Mouse (Mus musculus) heart, adult 8-10 months (tissue): ENCODE data around the gene Pde4c. TPM values are rescaled to one million over a fixed set of nuclear protein-coding genes. Genes with fewer than 3 reads are reported as not detected.
A peak's percentile ranks its signal among the peaks of the same experiment; 100 is the strongest.

Experiments
- DNase-seq: peaks from one replicate; pipeline ENCODE4 v3.0.0; 2022; ENCODE audit warnings: low spot score
- total RNA-seq, 4 experiments: library from RNA; stranded (reverse); gene quantifications; 2 replicates each; pipeline ENCODE4 v1.2.4; 2022

Gene Pde4c
- total RNA-seq, 4 experiments from 2014 or later: 1.8 to 3.7 (median 2.4) TPM

GRCm38 (mm10) chr8:70750128-70750680, 26.7 kb downstream of the Pde4c start:
- DNase-seq: no peak

GRCm38 (mm10) chr8:70752000-70752764, 28.7 kb downstream of the Pde4c start:
- peak; percentile 94 for DNase-seq

- peak; percentile 95 for DNase-seq
Observed at GRCm38 (mm10) chr8:70753151-70753550, 29.6 kb downstream of the Pde4c start.

GRCm38 (mm10) chr8:70754043-70754870, 30.7 kb downstream of the Pde4c start, which contains the start of gene Rab3a:
TSS of gene Rab3a (plus strand) at chr8:70754679.
- peak; percentile 98 for DNase-seq

GRCm38 (mm10) chr8:70754871-70755660, 31.5 kb downstream of the Pde4c start:
- no peak for DNase-seq

GRCm38 (mm10) chr8:70755661-70756475, 32.3 kb downstream of the Pde4c start:
- DNase-seq: no peak

- DNase-seq: no peak
Observed at GRCm38 (mm10) chr8:70756476-70757040, 33.0 kb downstream of the Pde4c start.

GRCm38 (mm10) chr8:70757523-70758307, 34.2 kb downstream of the Pde4c start:
- no peak for DNase-seq

DNA sequence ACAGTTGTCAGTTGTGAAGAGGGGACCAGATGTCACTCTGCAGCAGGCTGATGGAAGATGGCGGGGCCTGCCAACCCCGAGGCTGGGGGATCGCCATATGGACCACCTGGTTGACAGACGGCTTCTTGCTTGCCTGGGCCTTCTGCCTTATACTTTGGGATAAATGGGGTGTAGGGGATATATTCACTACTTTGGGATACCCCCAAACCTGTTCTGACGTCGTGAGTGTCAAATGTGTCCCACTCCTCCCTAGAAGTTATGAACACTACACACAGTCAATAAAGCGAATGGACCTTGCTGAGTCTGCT, 34.7 kb downstream of the Pde4c start:
- no peak for DNase-seq

DNA sequence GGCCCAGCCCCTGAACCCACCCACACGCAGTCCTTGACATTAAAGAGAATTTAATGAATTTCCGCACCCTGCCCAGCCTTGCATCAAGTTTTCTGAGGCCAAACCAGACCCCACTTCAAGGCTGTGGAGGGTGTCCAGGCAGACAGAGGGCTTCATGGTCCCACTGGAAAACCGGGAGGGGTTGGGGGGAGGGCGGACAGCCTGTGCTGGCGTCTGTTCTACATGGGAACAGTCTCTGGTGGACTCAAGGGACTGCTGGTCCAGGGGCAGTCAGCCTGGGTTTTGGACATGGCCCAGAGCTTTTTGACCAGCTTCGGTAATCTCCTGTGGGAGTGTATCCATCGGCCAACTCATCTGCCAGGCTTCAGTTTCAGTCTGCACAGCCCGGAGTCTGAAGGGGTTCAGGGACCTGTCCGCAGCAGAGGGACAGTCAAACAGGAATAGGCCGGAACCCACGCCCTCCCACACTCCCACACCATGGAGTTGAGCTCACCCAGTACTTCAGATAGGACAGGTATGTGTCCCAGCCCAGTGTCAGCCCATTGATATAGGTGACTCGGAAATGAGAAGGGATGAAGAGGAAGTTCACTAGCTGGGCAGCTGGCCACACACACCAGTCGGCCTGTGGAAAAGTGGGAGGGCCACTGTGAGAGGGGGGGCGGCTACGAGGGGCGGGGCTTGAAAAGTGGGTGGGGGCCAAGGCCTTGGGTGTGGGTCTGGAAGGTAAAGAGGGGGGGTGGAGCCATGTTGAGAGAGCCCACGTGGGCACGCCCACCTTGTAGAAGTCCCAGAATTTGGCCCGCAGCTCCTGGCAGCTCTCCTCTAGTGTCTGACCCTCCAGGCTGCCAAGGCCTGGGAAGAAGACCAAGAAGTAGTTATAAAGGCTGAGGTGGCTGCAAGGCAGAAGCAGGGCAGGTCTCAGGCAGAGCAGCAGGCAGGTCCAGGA, 35.4 kb downstream of the Pde4c start:
- no peak for DNase-seq

- no peak for DNase-seq
Observed at GRCm38 (mm10) chr8:70760350-70760749, 36.8 kb downstream of the Pde4c start.

DNA sequence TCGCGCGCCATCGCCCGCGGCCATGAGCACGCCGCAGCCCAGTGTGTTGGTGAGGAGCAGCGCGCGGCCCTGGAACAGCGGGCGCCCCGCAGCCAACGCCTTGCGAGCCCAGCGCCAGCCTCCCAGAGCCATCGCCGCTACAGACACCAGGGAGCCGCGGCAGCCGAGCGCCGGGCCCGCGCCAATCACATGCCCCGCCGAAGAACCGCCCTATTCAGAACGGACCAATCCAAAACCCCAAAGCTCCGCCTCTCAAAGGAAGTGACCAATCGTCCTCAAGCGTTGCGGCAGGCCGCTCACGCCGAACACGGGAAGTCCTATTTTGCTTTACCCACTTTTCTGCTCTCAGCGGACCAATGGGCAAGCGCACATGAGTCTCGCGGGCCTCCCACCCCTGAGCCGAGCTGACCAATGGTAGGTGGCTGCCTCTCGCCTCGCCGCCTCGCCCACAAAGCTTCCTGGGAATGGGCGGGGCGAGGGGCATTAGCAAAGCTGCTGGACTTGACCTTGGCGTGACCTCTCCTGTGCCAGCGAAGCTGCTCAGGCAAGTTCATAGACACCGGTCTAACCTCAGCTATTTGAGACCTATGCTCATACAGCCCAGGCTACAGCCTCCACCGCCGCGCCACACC, 37.4 kb downstream of the Pde4c start, which contains the start of gene Mpv17l2:
Gene Mpv17l2, minus strand, starts transcription at position 172 of the 632 bp plus-strand sequence.
- peak; percentile 97 for DNase-seq

GRCm38 (mm10) chr8:70762118-70762517, 38.6 kb downstream of the Pde4c start:
- no peak for DNase-seq

- no peak for DNase-seq
Observed at GRCm38 (mm10) chr8:70763354-70763753, 39.8 kb downstream of the Pde4c start.

DNA sequence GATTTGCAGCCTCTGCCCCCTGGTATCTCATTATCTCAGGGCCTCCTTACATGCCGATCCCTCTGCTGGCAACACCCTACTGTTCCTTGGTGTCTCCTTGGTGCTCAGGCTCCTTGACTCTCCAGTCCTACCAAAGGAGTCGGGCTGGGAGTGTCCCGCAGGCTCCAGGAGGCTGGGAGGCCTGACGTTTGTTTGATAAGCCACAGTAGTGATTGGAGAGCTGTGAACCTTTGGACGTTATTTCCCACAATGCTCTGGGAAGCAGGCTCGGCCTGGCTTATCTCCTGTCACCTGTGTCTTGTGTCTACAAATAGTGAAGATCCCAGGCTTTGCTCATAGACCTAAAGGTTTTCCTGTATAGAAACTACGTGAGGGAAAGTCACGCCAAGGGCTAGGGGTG, 40.5 kb downstream of the Pde4c start:
- no peak for DNase-seq

DNA sequence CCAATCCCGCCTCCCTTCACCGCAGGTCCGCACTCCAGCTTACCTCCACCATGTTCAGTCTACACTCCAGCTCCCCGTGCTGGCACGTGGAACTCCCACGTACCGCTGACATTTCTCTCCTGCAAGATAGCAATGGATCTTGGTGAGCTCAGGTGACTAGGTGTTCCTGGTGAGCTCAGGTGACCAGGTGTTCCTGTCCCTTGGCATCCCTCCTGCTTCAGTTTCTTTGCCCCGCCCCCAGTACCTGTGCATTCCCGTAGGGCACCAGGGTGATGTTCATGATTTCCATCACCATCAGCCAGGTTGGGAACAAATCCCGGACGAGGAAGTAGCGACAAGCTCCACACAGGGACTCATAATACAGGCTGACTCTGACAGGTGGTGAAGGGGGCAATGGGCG, 41.2 kb downstream of the Pde4c start:
- DNase-seq: no peak

DNA sequence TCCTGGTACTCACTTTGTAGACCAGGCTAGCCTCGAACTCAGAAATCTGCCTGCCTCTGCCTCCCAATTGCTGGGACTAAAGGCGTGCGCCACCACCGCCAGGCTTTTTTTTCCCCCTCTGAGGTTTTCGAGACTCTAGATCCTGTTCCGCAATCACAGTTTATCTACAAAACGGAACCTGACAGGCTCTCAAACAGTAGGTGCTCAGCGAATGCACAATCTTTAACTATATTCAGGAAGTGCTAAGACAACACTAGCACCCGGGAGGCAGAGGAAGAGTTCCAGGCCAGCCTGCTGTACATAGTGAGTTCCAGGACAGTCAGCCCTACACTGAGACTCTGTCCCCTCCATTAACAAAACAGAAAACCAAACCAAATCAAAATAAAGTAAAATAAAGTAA, 41.8 kb downstream of the Pde4c start:
- no peak for DNase-seq
